Mouse (Mus musculus) embryo, embryonic 10.5 days (tissue): ENCODE results near the gene Apol9b.
"Not testable (repeated sequence)": the region's sequence is repeated elsewhere in the genome, so short reads cannot be mapped to it uniquely, and the experiment has no call there.

Experiments used
- DNase-seq: peaks from one replicate; pipeline ENCODE4 v3.0.0-alpha.2; 2015; ENCODE audit warnings: low spot score

The Apol9b gene

DNA sequence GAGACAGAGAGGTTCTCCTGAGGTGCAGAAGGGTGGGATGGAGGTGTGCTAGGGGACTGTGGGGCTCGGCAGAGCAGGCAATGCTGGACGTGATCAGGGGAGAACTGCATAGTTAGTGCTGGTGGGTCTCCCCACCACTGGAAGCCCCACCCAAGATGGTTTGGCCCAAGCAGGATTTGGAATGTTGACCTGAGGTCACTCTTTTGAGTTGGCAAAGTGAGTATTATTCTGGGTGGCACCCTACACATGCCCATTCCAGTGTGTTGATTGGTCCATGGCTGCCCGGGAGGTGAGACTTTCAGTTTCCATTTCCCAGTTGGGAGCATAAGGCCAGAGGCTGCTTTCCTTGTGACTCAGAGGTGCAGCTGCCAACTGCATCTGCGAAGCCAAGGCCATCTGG is at the start of gene Apol9b:
Gene Apol9b, plus strand, starts transcription at position 301 of the 400 bp plus-strand sequence.
- not testable (repeated sequence) for DNase-seq

DNA sequence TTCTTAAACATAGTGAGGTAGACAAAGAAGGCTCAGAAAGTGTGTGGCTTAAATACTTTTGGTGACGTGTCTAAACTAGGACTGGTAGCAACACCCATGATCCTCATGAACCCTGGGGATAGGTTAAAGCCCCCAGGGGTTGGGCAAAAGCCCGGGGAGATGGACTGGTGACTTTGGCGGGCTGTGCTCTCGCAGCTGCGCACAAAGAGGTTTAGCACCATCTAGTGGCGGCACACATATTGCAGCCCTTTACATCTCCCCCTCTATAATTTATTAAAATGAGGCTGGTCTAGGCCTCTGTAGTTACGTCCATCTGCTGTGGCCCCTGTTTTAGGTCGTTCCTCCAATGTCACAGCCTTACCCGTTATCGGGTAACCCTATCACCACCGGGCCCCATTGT is 44.9 kb upstream of the Apol9b start:
- DNase-seq = peak; percentile 71

DNA sequence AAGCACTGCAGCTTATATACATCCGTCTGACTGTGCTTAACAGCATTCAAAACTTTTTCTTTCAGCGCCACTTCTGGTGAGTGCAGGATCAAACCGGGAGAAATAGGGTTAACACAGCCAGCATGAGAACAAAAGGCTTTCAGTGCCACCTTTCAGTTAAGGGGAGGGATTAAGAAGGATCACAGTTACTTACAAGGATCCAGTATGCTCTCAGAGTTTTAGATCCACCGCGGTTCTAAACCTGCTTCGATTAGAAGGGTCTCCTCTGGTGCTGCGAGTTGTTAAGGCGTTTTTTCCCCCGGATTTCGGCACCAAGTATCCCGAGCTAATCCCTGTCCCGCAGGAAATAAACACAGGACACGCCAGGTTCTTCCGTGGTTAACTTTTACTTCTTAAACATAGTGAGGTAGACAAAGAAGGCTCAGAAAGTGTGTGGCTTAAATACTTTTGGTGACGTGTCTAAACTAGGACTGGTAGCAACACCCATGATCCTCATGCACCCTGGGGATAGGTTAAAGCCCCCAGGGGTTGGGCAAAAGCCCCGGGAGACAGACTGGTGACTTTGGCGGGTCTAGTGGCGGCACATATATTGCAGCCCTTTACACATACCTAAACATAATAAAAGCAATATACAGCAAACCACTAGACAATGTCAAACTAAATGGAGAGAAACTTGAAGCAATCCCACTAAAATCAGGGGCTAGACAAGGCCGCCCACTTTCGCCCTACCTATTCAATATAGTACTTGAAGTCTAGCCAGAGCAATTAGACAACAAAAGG is 37.1 kb upstream of the Apol9b start:
- peak; percentile 66 for DNase-seq

DNA sequence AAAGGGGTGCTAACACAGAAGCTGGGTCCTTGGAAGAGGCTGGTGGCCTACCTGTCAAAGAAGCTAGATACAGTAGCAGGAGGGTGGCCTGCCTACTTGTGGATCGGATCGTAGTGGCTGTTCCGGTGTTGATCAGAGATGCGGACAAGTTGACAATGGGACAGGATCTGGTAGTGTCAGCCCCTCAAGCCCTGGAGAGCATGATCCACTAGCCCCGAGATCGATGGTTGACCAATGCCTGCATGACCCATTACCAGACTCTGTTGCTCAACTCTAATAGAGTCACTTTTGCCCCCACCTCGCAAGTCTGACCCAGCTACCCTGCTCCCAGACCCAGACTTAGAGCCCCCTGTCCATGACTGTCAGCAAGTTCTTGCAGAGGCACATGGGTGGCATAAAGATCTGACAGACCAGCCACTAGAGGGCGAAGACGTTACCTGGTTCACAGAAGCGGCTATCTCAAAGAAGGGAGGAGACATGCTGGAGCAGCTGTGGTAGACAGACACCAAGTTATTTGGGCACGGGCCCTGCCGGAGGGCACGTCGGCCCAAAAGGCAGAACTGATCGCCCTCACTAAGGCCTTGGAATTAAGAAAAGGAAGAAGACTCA is 34.0 kb upstream of the Apol9b start:
- peak; percentile 45 for DNase-seq

DNA sequence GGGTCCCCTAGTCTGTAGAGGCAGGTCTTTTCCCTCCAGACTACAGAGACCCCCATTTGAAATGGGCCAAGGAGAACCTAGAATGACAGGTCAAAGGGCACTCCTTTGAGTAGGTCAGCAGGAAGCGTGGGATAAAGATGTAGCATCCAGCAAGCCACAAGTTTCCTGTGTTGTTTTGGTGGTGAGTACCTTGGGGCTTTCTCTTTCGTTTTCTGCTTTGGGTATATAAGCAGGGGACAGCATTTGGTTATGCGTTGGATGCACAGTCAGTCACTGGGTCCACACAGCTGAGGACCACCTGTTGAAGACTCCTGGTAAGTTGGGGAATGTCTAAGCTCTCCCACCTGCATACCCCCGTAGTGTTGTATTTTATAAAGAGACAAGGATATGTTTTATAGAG is 30.2 kb upstream of the Apol9b start, which contains the start of gene Apol7e:
Gene Apol7e, plus strand, starts transcription at position 202 of the 400 bp plus-strand sequence.
- DNase-seq = not testable (repeated sequence)

DNA sequence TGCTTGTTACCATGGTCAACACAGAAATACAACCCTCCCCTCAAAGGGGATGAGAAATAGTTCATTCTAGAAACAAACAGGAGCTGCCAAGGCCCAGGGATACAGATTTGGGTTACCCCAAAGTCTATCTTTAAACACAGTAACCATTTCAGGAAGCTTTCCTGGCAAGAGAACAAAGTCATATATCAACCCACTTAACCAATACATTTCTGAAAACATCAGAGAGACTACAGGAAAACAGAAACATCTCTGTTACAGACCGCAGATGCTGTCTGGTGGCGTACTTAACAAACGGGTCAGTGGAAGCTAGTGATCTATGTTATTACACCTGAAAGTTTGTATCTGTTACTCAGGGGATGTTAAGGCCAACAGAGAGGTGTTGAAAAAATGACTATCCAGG is 23.5 kb upstream of the Apol9b start:
- DNase-seq = not testable (repeated sequence)

DNA sequence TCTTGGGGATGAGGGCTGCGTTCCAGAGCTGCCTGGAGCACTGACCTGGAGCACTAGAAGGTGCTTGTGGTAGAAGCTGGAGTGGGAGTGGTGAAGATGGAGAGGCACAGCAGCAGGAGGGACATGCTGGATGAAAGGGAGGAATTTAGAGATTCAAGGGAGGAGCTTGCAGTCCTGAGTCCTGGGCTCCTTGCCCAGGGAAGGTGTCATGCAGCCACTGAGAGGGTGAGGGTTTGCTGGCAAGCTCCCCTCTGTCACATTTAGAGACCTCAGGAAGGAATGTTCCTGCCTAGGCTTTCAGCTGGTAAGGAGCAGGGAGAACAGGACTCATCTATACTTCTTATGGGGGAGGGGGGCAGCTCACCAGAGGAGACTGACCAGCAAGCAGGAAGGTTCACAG is 19.9 kb upstream of the Apol9b start:
- DNase-seq = not testable (repeated sequence)

DNA sequence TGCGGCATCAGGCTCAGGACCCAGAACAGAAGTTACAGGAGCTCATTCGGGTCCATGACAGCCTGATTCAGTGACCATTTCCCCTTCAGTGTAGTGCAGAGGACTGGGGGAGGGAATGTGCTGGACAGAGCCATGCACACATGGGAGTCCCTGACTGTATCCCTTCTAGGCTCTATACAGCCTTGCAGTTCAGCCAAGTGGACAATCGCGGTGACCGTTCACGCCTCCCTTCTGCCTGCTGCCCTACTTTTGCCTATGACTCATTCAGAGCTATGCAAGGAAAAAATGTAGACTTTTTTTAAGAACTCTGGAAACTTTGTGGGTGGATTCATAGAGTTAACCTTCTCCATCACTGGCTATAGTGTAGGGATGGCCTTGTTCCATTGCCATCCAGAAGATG is 10.6 kb upstream of the Apol9b start:
- not testable (repeated sequence) for DNase-seq

DNA sequence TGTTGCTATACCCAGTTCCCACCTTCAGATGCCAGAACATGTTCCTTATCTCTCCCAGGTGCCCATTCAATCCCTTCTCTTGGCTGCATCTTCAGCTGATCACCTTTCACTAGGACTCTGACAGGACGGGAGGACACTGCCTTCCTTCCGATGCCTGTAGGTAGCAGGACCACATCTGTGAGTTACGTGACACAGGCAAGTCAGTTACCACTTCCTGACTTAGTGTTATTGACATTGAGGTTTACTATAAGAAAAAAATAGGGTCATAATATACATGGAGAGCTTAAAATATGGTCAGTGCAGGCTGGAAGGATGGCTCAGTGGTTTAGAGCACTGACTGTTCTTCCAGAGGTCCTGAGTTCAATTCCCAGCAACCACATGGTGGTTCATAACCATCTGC is 7.3 kb upstream of the Apol9b start:
- not testable (repeated sequence) for DNase-seq

DNA sequence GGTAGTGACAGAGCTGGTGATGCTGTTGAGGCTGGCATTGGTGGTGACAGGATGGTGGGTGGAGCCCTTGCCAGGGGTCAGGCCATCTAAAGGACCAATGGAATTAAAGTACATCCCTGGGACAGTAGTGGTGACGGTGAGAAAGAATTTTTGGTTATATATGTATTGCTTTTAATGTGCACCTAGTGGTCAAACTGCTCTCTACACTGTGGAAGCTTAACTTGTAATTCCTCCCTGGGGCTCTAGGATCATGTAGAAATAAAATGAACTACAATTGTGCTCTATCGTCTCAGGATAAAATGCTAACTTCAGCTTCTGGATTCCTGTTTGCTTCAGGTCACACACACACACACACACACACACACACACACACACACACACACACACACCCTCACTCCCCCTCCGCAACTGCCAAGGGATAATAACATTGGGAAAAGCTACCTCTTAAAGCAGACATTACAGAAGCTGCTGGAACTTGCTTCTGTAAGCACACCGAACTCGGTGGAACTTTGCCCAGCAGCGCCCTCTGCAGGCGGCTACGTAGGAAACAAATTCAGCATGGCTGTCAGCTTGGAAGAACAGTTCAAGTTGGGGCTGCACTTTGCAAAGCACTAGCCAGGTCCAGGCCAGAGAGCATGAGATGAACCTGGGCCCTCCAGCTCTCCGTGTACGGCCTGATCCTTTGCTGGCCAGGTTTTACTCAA is 4.5 kb upstream of the Apol9b start:
- DNase-seq = not testable (repeated sequence)

DNA sequence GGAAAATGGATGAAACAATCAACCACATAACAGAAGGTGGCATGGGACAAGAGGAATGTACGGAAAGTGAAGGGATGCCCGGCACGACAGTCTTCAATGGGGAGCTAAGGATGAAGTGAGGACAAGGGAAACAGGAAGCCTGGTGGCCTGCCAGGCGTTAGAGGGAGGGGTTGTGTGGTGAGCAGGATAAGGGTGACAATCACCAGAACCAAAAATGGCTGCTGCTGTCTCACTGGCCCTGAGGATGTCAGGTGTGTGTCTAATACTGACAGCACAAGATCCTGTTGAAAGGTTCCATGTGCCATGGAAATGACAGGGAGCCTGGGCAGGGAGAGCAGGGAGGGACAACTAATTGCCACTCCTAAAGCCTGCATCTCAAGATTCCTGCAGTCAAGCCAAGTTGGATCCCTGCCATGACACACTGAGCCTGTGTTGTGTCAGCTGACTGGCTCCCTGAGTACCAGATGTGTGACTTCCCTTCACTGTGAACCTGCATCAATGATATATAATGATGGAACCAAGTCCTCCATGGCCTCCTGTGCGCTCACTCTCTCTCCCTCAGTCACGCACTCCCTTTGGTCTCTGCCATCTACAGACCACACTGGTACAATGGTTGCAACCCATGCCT is 3.3 kb upstream of the Apol9b start:
- DNase-seq = not testable (repeated sequence)

DNA sequence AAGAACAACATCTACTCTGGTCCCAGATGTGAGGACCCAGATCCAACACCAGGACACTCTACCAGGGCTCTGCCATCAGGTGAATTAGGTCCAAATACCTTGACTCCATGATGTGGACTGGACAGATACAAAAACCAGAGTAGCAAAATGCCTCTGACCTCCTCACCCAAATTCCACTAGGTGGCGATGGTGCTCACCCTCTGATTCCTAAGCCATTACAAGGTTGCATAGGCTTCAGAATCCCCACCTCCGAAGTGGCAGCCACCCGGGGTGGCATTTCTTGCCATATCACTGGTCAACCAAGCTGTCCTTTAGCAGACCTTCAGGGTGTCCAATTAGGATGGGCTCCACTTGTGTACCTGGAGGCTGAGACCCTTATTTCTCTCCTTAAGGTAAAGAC is 1.7 kb upstream of the Apol9b start:
- peak; percentile 34 for DNase-seq

DNA sequence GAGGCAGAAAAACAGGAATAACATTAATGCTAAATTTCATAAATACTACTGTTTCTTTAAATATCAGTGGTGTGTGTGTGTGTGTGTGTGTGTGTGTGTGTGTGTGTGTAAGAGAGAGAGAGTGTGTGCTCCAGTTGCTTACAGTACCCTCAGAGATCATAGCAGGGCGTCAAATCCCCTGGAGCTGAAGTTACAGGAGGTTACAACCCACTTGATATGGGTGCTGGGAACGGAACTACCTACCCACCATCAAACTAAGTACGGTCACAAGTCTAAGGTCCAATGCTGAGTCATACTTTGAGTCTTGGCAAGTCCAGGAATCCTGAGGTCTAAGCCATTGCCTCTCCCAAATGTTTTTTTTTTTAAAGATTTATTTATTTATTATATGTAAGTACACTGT is 1.1 kb upstream of the Apol9b start:
- not testable (repeated sequence) for DNase-seq

DNA sequence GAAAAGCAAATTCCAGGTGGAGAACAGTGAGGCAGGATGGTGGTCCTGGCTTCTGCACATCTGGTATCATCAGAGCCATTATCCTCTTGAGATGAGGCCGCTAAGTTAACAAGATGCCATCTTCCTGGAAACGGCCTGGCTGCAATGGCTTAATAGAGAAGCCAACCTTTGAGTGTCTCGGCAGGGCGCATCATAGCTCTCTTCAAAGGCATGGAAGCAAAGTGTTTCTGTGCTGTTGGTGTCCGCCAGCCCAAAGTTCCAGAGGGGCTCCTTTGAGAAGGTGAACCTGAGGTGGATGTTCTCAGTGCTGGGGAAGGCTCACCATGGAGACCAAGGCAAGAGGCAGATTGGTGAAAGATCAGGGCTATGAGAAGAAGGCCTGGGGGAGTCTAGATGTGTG is 2.8 kb downstream of the Apol9b start:
- no peak for DNase-seq

DNA sequence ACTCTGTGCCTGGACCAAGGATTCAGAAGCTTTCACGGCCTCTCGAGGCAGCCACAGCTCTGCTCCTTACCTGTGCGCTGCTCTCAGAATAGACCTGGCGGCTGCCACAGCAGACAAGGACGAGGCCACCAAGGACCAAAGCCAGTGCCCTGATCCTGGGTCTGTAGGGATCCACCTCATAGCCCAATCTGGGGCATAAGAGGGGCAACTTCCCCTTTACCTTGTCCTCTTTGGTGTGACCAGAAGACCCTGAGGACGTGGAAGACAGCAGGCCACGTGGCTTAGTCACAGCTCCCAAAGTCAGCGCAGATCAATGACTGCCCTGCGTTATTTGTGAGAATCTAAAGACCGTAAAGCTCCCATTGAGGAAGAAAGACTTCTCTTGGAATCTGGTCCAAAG is 4.0 kb downstream of the Apol9b start:
- not testable (repeated sequence) for DNase-seq

DNA sequence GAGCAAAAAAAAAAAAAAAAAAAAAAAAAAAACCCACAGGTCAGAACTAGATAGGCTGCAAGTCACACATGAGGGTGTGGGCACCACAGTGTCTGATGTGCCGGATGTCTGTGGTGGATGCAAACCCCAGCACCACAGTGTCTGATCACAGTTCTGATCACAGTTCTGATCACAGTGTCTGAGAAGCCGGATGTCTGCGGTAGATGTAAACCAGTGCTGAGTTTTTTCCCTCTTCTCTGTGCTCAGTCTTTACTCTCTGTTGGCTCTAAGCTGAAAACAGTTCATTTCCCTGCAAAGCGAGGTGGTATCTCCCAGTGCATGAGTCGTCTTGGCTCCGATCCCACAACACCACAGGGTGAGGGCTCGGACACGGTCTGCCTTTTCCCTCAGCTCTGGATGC is 4.5 kb downstream of the Apol9b start:
- not testable (repeated sequence) for DNase-seq

DNA sequence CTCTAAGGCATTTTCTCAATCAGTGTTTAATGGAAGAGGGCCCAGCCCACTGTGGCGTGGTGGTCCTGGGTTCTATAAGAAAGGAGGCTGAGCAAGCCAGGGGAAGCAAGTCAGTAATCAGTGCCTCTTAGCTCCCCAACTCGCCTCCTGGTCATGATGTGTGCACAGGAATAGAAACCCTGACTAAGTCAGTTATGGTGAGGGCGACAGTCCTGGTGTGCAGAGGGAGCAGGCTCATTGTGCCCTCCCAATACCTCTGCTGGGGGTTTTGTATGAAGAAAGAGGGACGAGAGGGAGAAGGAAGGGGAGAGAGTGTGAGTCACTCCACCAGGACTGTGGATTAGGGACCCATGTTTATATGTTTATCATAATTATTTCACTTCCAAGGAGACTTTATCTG is 5.1 kb downstream of the Apol9b start:
- DNase-seq = not testable (repeated sequence)

DNA sequence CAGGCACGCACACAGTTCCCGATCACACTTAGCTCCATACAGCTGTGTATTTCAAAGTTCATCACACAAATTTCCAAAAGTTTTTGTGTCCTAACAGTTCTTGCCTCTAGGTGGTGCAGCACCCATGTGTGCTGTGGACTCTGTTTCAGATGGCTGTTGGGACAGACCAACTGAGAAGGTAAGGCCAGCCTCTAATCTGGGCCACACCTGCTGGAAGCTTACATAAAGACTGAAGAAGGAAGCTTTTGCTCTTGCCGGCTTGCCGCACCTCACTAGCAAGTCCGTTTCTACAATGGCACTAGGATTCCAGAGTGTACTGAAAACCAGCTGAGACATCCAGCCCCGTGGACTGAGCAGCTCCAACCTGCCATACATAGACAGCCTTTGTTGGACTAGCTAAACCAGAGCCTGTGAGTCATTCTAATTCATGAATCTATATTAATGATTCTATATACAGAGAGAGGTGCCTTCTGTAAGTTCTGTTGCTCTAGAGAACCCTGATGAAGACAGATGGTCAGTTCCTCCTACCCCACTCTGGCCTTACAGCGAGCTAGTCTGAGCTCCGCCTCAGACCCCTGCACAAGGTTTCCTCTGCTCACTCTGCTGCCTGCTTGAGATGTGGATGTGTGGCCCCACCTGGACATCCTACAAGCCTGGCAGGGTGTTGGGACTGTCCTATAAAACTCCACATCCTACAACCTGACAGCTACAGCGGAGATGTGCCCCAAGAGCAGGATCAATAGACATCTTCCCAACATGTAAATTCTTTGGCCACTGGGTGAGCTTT is 11.9 kb downstream of the Apol9b start:
- DNase-seq = peak; percentile 16

DNA sequence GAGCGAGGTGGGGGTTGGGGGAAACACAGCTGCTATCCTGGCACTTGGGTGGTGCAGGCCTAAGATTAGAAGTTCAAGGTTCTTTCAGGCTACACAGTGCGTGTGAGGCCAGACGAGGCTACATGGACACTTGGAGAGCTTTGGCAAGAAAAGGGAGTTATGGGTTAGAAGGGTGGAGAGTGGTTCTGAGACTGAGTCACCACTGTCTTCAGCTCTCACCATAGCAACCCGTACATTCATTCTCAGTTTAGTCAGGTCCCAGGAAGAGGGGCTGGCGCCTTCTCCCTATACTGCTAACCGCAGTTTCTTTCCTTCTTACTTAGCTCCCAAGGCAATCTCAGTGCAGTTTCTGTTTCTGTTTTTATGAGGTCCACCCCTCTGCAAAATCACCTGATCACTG is 12.7 kb downstream of the Apol9b start:
- not testable (repeated sequence) for DNase-seq

DNA sequence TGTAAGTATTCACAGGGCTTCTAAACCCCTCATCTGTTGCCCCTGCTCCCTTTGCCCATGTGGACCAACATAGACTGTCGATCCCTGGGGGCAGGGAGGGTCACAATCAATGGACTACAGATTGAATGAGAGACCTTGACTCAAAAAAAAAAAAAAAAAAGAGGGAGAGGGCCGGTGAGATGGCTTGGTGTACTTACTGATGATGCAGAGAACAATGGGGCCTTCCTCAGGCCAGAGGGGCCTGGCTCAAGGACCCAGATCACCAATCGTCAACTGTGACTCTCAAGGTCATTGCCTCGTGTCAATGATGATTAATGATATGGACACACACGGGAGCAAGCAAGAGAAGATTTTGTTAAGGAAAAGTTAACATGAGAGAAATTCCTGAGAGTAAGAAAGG is 15.8 kb downstream of the Apol9b start:
- no peak for DNase-seq

DNA sequence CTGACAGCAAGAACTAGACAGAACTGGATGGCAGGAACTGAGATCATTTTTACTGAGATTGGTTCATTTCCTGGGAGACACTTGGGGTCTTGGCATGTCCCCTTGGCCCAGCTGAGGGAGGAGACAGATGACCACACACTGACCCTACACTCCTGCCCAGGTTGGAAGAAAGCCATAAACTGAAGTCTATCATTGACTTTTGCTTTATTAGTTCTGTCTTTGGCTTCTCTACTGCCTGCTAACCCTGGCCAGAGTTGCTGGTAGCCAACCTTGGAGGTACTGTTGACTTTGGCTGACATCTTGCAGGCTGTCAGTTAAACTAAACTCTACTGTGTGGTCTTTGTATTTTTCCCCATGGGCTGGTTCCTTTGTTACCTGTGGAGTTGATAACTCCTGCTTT is 16.2 kb downstream of the Apol9b start:
- DNase-seq = no peak

DNA sequence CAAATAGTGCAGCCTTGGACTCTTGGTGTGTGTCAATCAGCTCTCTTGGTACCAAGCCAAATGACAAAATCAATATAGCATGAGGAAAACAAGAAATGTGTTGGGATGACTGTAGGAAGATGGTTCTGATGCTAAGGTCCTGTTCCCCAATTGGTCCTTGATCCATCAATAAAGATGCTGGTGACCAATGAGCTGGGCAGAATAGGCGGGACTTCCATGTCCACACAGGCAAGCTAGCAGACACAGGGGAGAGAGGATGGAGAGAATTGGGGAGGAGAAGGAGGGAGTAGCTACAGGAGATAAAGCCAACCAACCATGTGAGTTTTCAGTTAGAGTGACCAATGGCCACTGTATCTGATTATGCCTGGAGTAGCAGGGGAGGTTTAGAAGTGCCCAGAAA is 17.5 kb downstream of the Apol9b start:
- DNase-seq = no peak
